Mouse (Mus musculus): ENCODE data around the gene Trim13. TPM values are rescaled to one million over a fixed set of nuclear protein-coding genes. Genes with fewer than 3 reads are reported as not detected.
"Not testable (repeated sequence)": the region's sequence is repeated elsewhere in the genome, so short reads cannot be mapped to it uniquely, and the experiment has no call there.

Gene Trim13
- polyA plus RNA-seq, 1 experiment from 2014 or later = 28.8 TPM

- 78% methylated on average over 4 of the region's 4 CpGs for WGBS
- Histone ChIP-seq H3K4me1 (no peaks in the 10 kb centered on the region), H3K9ac (no peak overlapping the region), H3K27me3 (no peaks in the 10 kb centered on the region), H3K9me3 (no peaks in the 10 kb centered on the region), H3K4me2 (replicated peaks) (no peak overlapping the region), H3K4me3 (no peak overlapping the region), H3K27ac (no peak overlapping the region), H3K36me3 (no peaks in the 10 kb centered on the region)
- ATAC-seq (ENCODE audit: low FRiP score, low read depth) = no peak
Observed at GRCm38 (mm10) chr14:61589288-61590065, 8.6 kb upstream of the Trim13 start.

GRCm38 (mm10) chr14:61596719-61597426 is 1.2 kb upstream of the Trim13 start:
- Histone ChIP-seq H3K4me2 (replicated peaks) (no peak overlapping the region), H3K36me3 (peaks cover 6% of the 10 kb centered on the region), H3K4me1 (peaks cover 18% of the 10 kb centered on the region), H3K27ac (no peak overlapping the region), H3K27me3 (no peaks in the 10 kb centered on the region), H3K4me3 (no peak overlapping the region), H3K9me3 (no peaks in the 10 kb centered on the region), H3K9ac (no peak overlapping the region)
- ATAC-seq (ENCODE audit: low FRiP score, low read depth) = no peak
- WGBS = 84% methylated on average over 9 of the region's 9 CpGs

- peak overlapping the region; percentile 59 for H3K4me2 ChIP-seq (replicated peaks)
- no peaks in the 10 kb centered on the region for H3K9me3 ChIP-seq
- peak overlapping the region; percentile 58 for H3K4me3 ChIP-seq
- H3K4me1 ChIP-seq = peaks cover 20% of the 10 kb centered on the region
- peaks cover 20% of the 10 kb centered on the region for H3K36me3 ChIP-seq
- peak overlapping the region; percentile 77 for H3K9ac ChIP-seq
- ATAC-seq (ENCODE audit: low FRiP score, low read depth) = peak; percentile 96
- WGBS = 5% methylated on average over 44 of the region's 44 CpGs
- H3K27me3 ChIP-seq = no peaks in the 10 kb centered on the region
- H3K27ac ChIP-seq = peak overlapping the region; percentile 75
Observed at GRCm38 (mm10) chr14:61599057-61599806, 1.2 kb downstream of the Trim13 start.

GRCm38 (mm10) chr14:61601348-61601747 is 3.3 kb downstream of the Trim13 start:
- Histone ChIP-seq H3K9me3 (no peaks in the 10 kb centered on the region), H3K9ac (no peak overlapping the region), H3K4me2 (replicated peaks) (peak overlapping the region; percentile 59), H3K27ac (no peak overlapping the region), H3K4me1 (peaks cover 20% of the 10 kb centered on the region), H3K4me3 (peak overlapping the region; percentile 10; the same call in 1 of the 2 replicates), H3K27me3 (no peaks in the 10 kb centered on the region), H3K36me3 (peaks cover 38% of the 10 kb centered on the region)
- no peak for ATAC-seq (ENCODE audit: low FRiP score, low read depth)
- WGBS = 86% methylated on average over 9 of the region's 9 CpGs

- Histone ChIP-seq H3K36me3 (peaks cover 46% of the 10 kb centered on the region), H3K4me1 (peaks cover 20% of the 10 kb centered on the region), H3K4me3 (no peak overlapping the region), H3K4me2 (replicated peaks) (no peak overlapping the region), H3K27ac (no peak overlapping the region), H3K27me3 (no peaks in the 10 kb centered on the region), H3K9ac (no peak overlapping the region), H3K9me3 (no peaks in the 10 kb centered on the region)
- no peak for ATAC-seq (ENCODE audit: low FRiP score, low read depth)
- WGBS = 87% methylated on average over 8 of the region's 8 CpGs
Observed at GRCm38 (mm10) chr14:61603069-61603755, 5.2 kb downstream of the Trim13 start.

GRCm38 (mm10) chr14:61604081-61604480 is 6.0 kb downstream of the Trim13 start:
- ATAC-seq (ENCODE audit: low FRiP score, low read depth) = no peak
- Histone ChIP-seq H3K27ac (no peak overlapping the region), H3K9me3 (no peaks in the 10 kb centered on the region), H3K27me3 (no peaks in the 10 kb centered on the region), H3K9ac (no peak overlapping the region), H3K36me3 (peaks cover 46% of the 10 kb centered on the region), H3K4me1 (peaks cover 20% of the 10 kb centered on the region), H3K4me2 (replicated peaks) (no peak overlapping the region), H3K4me3 (no peak overlapping the region)
- 88% methylated on average over 3 of the region's 3 CpGs for WGBS

GRCm38 (mm10) chr14:61606088-61606487 is 8.0 kb downstream of the Trim13 start:
- H3K9ac ChIP-seq; H3K27me3 ChIP-seq; ATAC-seq (ENCODE audit: low FRiP score, low read depth); H3K4me1 ChIP-seq; H3K27ac ChIP-seq; H3K9me3 ChIP-seq; H3K4me3 ChIP-seq; H3K4me2 ChIP-seq (replicated peaks): not testable (repeated sequence)
- 87% methylated on average over 2 of the region's 2 CpGs for WGBS
- H3K36me3 ChIP-seq = peaks cover 46% of the 10 kb centered on the region

GRCm38 (mm10) chr14:61607157-61607556 is 9.1 kb downstream of the Trim13 start, which contains the start of gene Kcnrg:
Gene Kcnrg, plus strand, starts transcription at chr14:61607457.
- H3K27me3 ChIP-seq = no peaks in the 10 kb centered on the region
- no peaks in the 10 kb centered on the region for H3K9me3 ChIP-seq
- H3K4me1 ChIP-seq = no peaks in the 10 kb centered on the region
- H3K36me3 ChIP-seq = peaks cover 40% of the 10 kb centered on the region
- no peak within 1 kb of the TSS for H3K4me3 ChIP-seq
- ATAC-seq (ENCODE audit: low FRiP score, low read depth) = no peak
- H3K9ac ChIP-seq = no peak within 1 kb of the TSS
- H3K4me2 ChIP-seq (replicated peaks) = no peak within 1 kb of the TSS
- 77% methylated on average over 3 of the region's 3 CpGs for WGBS
- no peak within 1 kb of the TSS for H3K27ac ChIP-seq

GRCm38 (mm10) chr14:61611766-61612165 is 13.7 kb downstream of the Trim13 start:
- H3K27me3 ChIP-seq = no peaks in the 10 kb centered on the region
- WGBS = 98% methylated on average over 5 of the region's 5 CpGs
- no peak overlapping the region for H3K9ac ChIP-seq
- no peak overlapping the region for H3K27ac ChIP-seq
- H3K9me3 ChIP-seq = no peaks in the 10 kb centered on the region
- no peak overlapping the region for H3K4me3 ChIP-seq
- H3K36me3 ChIP-seq = peaks cover 12% of the 10 kb centered on the region
- no peaks in the 10 kb centered on the region for H3K4me1 ChIP-seq
- ATAC-seq (ENCODE audit: low FRiP score, low read depth) = no peak
- H3K4me2 ChIP-seq (replicated peaks) = no peak overlapping the region

- no peak overlapping the region for H3K9ac ChIP-seq
- no peaks in the 10 kb centered on the region for H3K27me3 ChIP-seq
- no peaks in the 10 kb centered on the region for H3K9me3 ChIP-seq
- H3K4me2 ChIP-seq (replicated peaks) = no peak overlapping the region
- WGBS = 97% methylated on average over 2 of the region's 2 CpGs
- H3K4me3 ChIP-seq = no peak overlapping the region
- H3K27ac ChIP-seq = no peak overlapping the region
- H3K4me1 ChIP-seq = no peaks in the 10 kb centered on the region
- H3K36me3 ChIP-seq = peaks cover 9% of the 10 kb centered on the region; the same call in 1 of the 2 replicates
- no peak for ATAC-seq (ENCODE audit: low FRiP score, low read depth)
Observed at GRCm38 (mm10) chr14:61613319-61613718, 15.3 kb downstream of the Trim13 start.

GRCm38 (mm10) chr14:61620371-61620770 is 22.3 kb downstream of the Trim13 start:
- Histone ChIP-seq H3K27me3 (no peaks in the 10 kb centered on the region), H3K9ac (no peak overlapping the region), H3K36me3 (peaks cover 13% of the 10 kb centered on the region), H3K4me3 (no peak overlapping the region), H3K4me1 (no peaks in the 10 kb centered on the region), H3K4me2 (replicated peaks) (no peak overlapping the region), H3K27ac (no peak overlapping the region), H3K9me3 (no peaks in the 10 kb centered on the region)
- no peak for ATAC-seq (ENCODE audit: low FRiP score, low read depth)
- WGBS = 94% methylated on average over 2 of the region's 2 CpGs
